Mouse (Mus musculus) spleen, postnatal 10 days (tissue): ENCODE data around the gene Wnt5a.

Source experiments
- DNase-seq, 2 experiments: peaks; one replicate each; pipeline ENCODE4 v3.0.0; 2021 to 2022; ENCODE audit warnings: low spot score in 2 of 2

Gene Wnt5a

DNA sequence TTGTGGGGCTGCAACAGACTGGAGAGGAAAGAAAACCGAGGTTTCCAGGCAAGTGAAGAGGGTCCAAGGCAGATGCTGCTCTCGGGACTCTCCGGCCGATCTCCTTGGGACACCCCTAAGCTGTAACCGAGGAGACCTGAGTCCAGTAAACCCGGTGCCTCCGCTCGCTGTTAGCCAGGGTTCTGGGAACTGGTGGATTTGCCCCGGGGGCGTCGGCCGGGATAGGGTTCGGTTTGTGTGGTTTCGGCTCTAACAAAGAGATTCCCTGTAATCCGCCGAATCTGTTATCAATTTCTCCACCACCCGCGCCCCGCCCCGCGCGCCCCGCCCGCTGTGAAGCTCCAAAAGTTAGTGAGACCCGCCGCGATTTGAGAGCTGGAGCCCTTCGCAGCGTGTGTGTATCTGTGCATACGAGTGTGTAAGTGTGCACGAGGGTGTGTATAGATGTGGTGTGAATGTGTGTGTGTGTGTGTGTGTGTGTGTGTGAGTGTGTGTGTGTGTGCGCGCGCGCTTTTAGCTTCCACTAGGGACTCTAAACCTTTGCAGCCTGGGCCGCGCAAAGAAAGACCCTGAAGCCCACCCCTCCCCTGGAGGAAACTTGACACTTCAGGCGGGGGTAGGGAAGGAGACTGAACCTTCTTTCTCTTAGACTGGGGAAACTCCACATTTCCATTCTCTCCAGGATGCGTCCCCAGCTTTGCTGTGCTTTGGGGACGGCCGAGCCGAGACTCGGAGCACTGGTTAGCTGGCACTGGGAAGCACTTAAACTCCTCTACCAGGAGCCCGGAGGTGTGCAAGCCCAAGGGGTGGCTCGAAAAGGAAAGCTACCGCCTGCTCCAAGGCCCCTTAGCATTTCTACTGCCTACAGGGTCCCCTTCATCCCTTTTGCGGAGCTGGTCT, 5.1 kb downstream of the Wnt5a start:
- DNase-seq = no peak

DNA sequence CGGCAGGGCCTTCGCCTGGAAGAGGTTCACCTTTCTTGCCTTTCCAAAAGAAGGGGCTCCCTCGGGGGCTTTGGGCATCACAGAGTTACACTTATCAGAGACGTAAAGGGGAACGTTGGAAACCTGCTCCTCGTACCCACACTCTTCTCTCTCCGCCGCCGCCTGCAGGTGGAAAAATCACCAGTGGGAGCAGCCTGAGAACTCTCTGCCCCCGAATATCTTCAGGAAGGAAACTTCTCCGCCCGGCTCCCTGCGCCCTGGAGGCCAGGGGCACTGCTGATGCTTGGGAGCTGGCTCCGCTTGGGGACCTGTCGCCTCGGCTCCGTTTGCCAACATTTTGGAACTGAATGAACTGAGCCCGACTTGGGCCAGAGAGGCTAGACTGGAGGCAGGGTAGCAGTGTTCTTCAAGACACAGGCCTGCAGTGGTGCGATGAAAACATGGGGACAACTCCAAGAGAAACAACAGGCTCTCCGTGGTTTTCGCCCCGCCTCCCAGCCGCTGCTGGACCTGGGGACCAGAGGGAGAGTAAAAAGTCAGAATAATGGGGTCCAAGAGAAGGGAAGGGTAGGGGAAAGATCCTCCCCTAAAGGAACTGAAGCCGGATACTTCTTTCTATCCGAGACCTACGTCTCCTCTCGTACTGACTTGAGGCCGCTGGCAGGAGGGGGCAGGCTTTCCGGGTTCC, 5.9 kb downstream of the Wnt5a start:
- no peak for DNase-seq

DNA sequence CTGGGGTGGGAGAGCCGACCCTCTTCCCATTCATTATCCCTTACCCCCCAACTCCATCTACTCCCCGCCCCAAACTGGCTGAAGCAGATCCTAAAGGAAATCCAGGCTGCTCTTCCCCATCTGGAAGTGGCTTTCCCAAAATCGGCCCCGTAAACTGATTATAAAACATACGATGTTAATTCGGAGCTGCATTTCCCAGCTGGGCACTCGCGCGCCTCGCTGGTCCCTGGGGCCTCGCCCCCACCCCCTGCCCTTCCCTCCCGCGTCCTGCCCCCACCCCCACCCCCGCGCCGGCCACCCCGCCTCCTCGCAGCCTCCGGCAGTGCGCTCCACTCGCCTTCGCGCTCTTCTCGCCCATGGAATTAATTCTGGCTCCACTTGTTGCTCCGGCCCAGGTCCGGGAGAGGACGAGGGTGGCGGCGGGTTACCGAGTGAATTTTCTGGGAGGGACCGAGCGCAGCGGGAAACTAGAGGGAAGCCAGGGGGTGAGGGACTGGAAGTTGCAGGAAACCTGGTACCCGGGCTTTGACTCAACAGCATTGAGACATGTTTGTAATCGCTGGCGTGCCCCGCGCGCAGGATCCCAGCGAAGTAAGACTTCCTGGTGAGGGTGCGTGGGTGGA, 6.6 kb downstream of the Wnt5a start:
- no peak for DNase-seq

DNA sequence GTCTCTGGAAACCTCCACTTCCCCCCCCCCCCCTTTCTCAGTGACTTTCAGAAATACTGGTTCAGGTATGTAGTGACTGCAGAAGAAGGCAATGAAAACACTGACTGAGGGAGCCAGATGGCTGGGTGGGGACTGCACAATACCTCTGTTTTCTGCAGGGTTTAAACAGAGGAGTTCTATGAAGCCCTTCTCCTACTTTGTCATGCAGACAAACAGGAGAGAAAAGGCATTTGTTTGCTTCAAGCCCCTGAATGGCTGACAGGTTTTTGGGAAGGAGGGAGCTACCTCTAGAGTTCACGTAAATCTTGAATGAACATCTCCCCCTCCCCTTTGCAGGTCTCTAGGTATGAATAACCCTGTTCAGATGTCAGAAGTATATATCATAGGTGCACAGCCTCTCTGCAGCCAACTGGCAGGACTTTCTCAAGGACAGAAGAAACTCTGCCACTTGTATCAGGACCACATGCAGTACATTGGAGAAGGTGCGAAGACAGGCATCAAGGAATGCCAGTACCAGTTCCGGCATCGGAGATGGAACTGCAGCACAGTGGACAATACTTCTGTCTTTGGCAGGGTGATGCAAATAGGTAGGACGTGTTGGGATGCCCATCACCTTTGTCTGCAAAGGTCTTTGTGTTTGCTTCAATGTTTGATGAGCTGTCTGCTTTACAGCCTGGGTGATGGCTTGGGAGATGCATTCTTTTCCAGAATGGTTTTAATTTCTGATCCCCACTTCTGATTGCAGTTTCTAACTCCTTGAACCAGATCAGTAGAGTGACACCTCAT, 8.4 kb downstream of the Wnt5a start:
- DNase-seq = no peak

DNA sequence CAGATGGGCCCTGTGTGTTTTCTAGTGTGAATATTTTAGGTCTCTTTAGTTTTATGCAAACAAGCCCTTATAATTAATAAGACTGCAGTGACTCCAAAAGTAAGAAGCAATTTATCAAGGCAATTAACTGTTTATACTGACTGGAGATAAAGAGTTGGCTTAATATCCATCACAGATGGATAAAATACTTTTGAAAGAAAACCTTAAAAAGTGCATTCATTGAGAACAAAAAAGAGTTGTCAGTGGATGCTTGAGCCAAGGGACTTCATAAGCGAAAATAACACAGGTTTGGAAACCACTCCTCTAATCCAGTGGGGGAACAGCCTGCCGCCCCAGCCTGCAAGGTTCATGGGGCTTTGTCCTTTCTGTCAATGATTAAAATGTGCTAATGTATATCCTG, 9.6 kb downstream of the Wnt5a start:
- DNase-seq = no peak

DNA sequence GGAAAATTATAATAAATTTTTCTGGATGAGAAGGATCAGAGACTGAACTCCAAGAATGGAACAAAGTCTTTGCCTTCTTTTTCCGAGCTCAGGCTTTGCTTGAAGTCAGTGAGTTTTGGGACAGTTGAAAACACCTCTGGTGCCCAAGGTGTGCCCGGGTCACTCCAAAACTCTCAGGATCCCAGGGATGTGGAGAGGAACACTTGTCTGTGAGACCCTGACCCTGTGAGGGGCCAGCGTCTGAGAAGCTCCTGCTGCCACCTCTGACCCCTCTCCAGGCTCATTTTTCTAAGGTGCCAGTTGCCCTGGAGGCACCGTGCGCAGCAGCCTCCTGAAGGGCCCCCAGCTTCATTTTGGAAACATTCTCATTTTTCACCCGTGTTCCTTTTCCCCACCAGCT, 10.8 kb downstream of the Wnt5a start:
- no peak for DNase-seq

DNA sequence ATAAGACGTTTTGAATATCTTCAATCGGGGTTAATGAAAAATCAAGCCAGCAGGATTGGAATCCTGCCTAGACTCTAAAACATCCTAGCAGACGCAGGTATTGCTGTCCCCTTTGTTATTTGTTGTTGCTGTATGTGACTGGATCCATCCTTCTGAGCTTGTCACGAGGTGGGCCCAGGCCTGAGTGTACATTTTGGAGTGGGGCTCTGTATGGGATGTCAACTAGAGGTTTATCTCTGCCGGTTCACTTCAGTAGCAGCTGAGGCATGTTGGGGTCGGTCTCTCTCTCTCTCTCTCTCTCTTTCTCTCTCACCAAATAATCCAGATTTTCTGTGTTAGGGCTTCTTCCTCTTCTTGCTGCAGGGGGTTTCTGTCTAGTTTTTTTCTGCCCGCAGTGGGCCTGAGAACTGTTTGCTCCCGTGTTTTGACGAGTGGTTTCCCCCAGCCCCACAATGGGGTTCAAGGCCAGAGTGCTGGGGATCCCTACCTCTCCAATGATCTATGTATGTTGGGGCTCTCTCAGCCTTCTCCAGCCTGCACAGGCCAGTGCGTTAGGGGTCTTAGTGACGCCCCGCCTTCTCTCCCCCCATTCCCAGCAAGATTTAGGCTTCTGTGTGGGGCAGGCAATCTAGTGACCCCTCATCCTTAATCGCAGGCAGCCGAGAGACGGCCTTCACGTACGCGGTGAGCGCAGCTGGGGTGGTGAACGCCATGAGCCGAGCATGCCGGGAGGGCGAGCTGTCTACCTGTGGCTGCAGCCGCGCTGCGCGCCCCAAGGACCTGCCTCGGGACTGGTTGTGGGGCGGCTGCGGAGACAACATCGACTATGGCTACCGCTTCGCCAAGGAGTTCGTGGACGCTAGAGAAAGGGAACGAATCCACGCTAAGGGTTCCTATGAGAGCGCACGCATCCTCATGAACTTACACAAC, 13.3 kb downstream of the Wnt5a start:
- no peak for DNase-seq

DNA sequence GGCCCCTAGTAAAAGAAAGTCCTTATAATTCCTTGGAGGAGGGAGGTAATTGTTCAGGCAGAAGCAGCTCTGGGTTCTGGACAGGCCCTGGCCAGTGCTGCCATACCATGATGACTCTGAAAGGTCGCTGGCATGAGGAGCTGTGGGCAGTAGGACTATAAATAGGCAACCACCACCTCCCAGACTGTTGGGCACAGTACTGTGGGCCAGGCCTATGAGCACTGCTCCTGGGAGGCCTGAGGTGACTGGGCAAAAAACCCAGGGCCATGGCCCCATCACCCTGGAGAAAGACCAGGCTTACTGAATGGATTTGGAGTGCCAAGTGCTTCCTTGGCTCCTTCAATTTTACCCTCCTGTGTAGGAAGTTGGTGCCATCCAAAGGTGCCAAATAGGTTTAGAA, 16.6 kb downstream of the Wnt5a start:
- no peak for DNase-seq

DNA sequence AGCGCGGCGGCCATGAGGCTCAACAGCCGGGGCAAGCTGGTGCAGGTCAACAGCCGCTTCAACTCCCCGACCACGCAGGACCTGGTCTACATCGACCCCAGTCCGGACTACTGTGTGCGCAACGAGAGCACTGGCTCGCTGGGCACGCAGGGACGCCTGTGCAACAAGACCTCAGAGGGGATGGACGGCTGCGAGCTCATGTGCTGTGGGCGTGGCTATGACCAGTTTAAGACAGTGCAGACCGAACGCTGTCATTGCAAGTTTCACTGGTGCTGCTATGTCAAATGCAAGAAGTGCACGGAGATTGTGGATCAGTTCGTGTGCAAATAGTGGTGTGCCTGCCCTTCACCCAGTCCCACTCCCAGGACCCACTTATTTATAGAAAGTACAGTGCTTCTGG, 18.1 kb downstream of the Wnt5a start:
- DNase-seq = no peak

DNA sequence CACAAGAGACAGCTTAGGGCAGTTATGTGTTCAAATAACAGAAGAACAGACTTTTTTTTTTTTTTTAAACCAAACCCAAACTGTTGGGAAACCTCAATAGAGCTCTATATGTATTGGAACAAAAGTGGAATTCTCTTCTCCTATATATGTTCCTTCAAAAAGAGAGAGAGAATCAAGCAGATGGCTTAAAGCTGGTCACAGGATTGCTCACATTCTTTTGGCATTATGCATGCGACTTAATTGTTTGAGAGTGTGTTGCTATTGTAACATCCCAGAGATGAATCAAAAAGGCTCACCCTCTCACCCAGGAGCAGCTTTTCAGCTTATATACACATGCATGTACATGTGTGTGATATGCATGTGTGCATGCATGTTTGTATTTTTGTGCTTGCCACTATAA, 21.0 kb downstream of the Wnt5a start:
- no peak for DNase-seq

DNA sequence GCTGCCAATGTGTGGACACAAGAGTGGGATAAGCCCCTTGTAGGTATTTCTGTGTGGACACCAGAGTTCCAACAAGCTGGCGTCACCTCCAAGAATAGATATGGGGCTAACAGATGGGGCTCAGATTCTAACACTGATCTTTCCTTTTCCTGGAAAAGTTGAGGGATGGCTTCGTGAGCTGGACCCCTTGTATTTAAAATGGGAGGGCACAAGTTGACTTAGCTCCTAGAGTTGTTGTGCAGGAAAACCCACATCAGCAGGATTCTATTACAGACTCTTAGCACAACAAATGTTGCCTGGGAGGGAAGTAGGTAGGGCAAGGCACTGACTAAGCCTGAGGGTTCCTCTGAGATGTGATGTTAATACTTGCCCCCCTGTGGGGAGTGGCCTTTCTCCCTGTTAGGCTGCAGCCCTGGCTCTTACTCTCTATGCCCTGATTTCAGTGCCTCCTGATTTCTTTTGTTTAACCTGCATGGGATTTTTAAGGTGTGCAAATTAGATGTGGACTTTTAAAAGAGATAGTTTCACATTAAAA, 23.7 kb downstream of the Wnt5a start:
- DNase-seq = no peak

DNA sequence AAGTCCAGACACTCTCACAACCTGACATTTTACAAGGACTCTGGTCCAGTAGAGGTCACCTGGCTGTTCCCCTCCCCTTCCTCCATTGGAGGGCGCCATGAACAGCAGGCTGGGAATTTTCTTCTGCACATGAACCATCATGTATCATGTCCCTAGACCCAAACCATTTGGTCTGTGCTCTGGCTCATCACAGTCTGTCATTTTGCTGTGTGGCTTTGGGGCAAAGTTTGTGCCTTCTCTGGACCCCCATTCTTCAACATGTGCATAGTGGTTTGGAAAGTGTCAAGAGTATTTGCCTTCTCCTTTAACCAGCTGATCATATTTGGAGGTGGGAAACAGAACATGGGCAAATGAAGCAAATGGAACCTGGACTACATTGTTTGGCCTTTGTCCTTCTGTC, 27.0 kb downstream of the Wnt5a start:
- DNase-seq = no peak

DNA sequence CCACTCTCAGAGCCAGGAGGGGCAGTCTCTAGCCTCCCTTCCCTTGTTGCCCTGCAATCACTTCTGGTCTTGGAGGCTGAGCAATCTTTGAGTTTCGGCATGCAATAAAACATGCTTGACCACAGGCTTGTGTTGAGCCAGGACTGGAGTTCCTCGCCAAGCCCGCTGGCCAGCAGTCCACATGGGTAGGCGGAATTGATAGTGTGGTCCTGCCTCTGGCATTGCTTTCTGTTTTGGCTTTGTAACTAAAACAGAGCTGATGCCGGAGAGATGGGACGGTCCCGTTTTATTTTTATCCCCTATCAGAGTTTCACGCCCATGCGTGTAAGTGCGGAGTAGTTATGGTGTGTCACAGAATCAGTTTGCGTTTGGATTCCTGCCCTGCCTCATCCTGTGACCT, 28.4 kb downstream of the Wnt5a start:
- no peak for DNase-seq

DNA sequence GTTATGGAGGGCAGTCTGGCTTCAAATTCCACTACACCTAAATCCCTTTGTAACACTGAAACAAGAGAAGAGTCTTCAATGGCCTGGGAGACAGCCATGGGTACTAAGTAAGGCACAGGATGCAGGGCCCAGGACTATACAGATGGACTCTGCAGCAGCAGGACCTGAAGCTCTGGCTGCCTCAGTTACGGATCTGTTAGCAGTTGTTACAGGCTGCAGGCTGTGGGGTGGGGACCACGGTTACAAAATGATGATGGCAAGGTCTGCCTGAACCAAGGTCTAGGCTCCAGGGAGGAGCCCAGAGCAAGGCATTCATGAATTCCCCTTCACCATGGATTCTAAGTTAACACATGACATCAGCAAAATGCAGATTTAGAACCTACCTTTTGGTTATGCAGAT, 29.3 kb downstream of the Wnt5a start:
- DNase-seq = no peak

DNA sequence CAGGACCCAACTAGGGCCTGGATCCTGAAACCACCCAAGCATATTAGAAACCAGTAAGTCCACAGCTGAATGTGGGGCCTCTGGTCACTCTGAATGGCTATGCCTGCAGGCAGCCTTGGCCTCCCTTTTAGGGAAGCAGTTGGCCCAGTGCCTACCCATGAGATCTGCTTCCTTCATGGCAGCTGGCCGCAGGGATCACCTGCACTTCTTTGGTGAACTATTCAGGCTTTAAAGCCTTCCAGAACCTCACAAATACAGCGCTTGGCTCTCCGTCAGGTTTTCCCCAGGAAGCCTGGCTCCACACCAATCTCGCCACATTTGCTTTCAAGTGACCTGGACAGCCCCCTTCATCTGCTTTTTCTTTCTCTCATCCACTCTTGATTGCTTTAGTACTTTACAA, 31.3 kb downstream of the Wnt5a start:
- DNase-seq = no peak

DNA sequence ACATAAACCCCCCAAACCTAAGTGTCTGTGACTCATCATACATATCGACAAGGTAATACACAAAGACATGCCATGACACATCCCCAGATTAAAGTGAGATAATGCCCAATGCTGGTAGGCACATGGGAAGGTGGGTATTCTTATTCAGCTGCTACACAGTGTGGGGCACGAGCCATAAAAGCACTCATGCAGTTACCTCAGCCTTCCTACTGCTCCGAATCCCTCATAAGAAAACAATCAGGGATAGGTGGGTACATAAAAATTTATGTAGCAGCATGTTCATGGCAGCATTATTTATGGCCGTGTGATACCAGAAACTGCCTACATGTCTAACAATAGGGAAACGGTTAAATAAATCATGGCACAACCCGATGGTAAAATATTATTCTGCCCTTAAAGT, 35.0 kb downstream of the Wnt5a start:
- no peak for DNase-seq

DNA sequence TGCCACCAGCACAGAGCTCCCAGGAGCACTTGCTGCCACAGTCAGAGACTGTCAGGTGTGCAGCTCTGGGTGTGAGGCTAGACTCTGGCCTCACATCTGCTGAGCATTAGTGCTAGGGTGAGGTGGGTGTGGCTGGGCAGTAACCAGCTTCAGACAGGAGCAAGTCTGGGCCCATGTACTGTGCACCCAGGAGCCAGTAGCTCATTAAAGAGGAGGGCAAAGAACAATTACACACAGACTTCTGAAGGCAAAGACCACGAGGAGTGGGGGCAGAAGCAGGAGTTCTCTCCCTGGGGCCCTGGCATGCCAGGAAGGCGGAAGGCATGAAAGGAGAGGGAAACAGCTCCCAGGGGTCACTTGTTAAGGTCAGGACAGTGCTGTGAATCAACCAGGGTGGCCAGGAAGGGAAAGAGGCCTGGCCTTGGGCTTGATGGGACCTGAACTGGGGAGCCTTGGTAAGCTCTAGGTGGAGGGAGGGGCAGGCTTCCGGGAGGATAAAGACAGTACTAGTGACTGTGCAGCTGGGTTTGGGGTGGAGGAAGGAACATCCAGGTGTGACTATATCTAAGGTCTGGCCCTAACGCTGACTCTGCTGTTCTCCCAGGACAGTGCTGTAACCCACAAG, 37.7 kb downstream of the Wnt5a start:
- DNase-seq = no peak

DNA sequence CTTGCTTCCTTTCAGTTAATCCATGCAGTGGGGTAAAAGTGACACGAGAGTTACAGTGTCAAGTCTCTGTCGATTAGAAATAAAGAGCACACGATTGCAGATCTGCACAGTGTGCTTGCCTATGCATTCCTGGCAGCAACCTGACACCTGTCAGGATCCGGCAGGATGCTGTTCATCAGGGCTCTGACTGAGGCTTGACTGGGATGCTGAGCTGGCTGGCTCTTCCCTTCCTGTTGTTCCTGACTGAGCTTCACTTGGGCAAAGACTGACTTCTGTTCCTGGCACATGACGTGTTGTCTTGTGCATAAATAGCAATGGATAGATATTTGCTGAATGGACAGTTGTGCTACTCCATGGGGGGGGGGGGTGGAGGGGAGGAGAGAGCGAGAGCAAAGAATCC, 57.3 kb downstream of the Wnt5a start:
- DNase-seq = no peak
